Mouse (Mus musculus): ENCODE results near the gene Paqr9.
A peak's percentile ranks its signal among the peaks of the same experiment; 100 is the strongest.

Gene Paqr9

GRCm38 (mm10) chr9:95578366-95578895, 19.0 kb downstream of the Paqr9 start:
- DNase-seq (ENCODE audit: low spot score) = no peak

- DNase-seq (ENCODE audit: low spot score) = no peak
Measured at GRCm38 (mm10) chr9:95581021-95581757, 21.7 kb downstream of the Paqr9 start.

- DNase-seq (ENCODE audit: low spot score) = no peak
Measured at GRCm38 (mm10) chr9:95581758-95582515, 22.5 kb downstream of the Paqr9 start.

DNA sequence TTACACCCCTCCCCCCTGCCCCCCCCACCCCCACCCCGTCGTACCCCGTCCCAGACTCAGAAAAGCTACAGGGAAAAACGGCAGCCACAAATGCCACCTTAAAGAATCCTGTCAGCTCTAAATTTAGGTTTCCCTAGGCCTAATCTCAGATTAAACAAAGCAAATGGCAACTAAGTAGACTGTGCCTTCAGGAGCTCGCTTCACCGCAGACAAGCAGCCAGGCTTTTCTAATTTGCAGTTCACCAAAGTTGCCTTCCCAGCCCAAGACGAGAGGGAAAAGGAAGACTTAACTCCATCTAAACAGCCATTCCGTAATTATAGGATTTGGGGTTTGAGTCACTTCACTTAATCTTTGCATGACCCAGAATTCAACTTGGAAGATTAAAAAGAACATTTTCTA, 23.1 kb downstream of the Paqr9 start:
- no peak for DNase-seq (ENCODE audit: low spot score)

DNA sequence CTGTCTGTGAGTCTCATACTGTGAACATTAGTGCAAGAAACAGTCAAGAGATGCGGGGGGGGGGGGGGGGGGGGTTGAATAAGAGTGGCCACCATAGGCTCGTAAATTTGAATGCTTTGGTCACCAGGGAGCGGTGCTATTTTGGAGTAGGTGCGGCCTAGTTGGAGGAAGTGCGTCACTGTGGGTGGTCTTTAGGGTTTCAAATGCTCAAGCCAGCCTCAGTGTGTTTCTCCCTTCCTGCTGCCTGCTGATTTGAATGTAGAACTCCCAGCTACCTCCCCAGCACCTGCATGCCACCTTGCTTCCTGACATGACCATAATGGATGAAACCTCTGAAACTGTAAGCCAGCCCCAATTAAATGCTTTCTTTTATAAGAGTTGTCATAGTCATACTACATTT, 26.6 kb downstream of the Paqr9 start:
- no peak for DNase-seq (ENCODE audit: low spot score)

GRCm38 (mm10) chr9:95588070-95588469, 28.6 kb downstream of the Paqr9 start:
- no peak for DNase-seq (ENCODE audit: low spot score)

GRCm38 (mm10) chr9:95594291-95594690, 34.8 kb downstream of the Paqr9 start:
- DNase-seq (ENCODE audit: low spot score) = no peak

- DNase-seq (ENCODE audit: low spot score) = no peak
Measured at GRCm38 (mm10) chr9:95597466-95598178, 38.2 kb downstream of the Paqr9 start.

DNA sequence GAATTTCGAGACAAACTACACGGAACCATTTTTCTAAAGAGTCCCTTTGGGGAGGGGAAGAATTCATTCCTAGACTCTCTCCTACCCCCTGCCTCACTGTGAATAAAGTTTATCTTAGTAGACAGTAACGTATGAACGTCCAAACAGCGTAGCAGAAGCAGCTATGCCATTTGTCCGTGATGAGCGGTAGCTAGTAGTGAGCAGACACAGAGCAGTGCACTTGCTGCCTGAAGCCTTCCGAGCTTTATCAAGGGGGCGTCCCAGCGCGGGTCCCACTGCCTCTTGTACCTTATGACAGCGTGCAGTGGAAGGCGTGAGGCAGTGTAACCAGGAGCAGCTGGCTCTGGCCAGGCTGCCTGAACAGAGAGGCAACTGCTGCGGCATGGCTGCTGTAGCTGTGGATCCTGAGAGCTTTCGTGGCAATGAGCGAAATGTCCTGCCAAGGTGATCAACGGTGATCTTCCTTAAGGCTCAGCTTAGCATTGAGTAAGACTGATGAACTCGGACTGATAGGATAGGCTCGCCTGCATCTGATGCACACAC, 38.8 kb downstream of the Paqr9 start:
- no peak for DNase-seq (ENCODE audit: low spot score)

- DNase-seq (ENCODE audit: low spot score) = no peak
Measured at GRCm38 (mm10) chr9:95599399-95599798, 39.9 kb downstream of the Paqr9 start.

DNA sequence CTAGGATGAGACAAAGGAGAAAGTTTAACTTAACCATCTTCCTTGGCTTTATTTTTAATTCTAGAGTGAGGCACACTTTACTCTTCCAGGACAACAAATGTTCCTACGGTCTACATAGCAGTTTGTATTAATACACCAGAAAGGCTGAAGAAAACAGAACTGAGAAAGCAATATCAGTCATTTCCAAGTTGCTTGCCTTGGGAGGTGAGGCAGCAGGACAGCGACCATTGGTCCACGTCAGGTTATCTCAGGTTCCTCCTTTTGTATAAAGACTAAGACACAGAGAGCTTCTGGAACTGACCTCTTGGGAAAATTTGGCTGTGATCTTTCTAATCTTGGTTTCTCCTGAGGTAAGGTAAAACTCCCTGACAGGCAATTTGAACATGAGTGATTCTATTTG, 43.4 kb downstream of the Paqr9 start:
- DNase-seq (ENCODE audit: low spot score) = no peak

GRCm38 (mm10) chr9:95603316-95603715, 43.9 kb downstream of the Paqr9 start:
- DNase-seq (ENCODE audit: low spot score) = no peak

DNA sequence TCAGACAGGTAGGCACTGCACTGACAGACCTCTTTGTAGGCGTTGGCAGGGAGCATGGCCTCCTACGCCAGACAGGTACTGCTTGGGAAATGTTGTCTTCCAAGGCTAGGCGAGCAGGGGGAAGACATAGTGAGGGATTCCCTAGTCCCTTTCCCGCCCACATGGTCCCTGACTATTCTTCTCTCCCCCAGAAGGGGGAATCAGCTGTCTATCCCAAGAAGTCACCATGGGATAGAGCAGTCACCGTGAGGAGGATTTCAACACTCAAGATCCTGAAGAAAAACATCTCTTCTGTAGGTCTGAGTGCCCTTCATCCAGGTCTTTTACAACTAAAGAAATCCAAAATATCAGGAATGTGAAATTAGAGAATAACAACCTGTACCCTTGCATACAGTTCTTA, 47.7 kb downstream of the Paqr9 start:
- peak; percentile 6 for DNase-seq (ENCODE audit: low spot score)

DNA sequence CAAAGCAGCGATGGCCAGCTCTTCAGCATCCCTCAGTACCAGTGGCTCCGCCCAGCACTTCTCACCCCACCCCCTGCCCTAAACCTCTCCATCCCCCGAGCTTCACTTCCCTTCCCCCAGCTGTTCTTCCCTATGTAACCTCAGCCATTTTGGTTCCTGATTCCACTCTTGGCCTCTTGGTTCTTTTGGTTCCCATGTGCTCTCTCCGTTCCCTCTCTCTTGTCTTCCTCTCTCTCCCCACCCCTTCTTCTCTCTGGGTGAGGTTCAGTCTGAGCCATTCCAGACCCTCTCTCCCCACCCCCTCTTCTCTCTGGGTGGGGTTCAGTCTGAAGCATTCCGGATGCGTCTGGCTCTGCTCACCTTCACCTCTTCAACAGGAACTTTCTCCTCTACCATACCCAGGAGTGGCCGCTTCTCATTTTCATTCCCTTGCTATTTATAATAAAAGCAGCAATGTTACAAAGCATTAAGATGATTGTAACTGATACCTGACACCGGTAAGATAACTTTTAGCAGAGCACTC, 52.9 kb downstream of the Paqr9 start:
- DNase-seq (ENCODE audit: low spot score) = no peak

DNA sequence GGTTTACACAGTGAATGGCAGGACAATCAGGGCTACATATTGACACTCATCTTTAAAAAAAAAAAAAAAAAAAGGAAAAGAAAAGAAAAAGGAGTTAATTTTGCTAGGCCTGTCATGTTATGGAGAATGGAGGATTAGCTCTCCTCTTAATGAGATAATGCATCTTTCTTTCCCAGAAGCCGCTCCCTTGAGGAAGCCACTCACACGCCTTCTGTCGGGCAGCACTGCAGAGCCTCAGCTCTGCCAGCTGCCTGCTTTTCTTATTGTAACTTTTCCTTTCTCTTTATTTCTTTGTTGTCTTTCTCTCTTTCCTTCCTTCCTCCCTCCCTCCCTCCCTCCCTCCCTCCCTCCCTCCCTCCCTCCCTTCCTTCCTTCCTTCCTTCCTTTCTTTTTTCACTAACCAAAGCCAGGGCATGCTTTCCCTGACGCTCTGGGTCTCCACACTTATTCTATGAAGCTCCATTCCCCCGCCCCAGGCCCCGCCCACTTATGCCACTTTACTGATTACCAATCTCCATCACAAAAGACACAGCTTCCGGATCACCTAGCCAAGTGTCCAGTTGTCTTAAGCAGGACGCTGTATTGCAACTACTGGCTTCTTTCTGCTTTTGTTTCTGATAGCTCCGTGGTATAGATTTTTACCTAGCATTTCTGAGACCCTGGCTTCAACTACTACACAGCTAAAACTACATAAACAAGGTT, 54.1 kb downstream of the Paqr9 start:
- no peak for DNase-seq (ENCODE audit: low spot score)

DNA sequence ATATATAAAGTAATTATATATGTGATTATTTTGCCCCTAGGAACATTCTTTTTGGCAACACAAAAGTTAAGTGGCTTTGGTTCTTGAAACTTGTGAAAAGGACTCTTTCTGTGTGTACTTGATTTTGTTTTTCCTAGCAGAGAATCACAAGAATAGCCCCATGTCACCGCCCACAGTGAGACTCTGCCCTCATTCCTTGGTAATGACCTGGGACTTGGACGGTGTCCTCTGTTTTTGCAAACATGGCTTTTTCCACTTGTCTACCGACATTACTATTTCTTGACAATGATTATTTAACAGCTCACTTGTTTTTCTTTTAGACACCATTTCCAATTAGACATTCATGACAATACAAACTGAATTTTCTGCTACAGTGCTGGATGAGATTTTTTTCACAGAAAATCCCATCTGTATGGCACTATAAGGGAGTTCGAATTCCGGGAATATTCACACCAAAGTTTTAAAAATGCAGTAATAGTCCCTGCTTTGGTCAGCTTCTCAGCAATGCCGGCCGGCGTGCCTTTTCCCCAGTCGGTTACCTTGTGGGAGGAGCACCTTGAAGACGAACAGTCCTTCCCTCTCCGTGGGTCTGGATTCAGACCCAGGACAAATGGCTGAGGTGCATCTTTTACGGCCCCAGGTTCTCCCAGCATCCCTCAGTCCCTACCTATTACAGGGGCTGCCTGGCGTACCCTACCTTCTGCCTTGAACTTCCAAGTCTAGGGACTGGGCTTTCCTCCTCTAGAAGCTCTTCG, 55.6 kb downstream of the Paqr9 start:
- peak; percentile 49 for DNase-seq (ENCODE audit: low spot score)

GRCm38 (mm10) chr9:95615961-95616360, 56.5 kb downstream of the Paqr9 start:
- DNase-seq (ENCODE audit: low spot score) = no peak

All from lung, postnatal 25 days (tissue).